10 mouse cellular contexts compared by ENCODE assay signal in genomic region chr7:134552051-134552451, GRCm38 (mm10).
DNase-seq lines count a peak whose midpoint lies in the region; TF ChIP-seq lines count a peak whose summit lies in the region.
"Had no signal": no experiment of that assay in that cellular context is flagged by ENCODE, and none has a peak within 500 bp of the region (broad histone marks: within the 10 kb centered on the region; RNA-seq: fewer than 3 reads in every experiment).

No protein-coding gene starts in this region.

- no peak overlapping the region for H3K4me3 ChIP-seq in left cerebral cortex, adult 2 months

- no peak for TF ChIP-seq CTCF in left cerebral cortex, adult 2 months (IDR thresholded peaks at IDR 0.05)

- peak; percentile 76 to 80 for DNase-seq in cerebellum, postnatal 10 days
- DNase-seq in cerebellum, postnatal 36 days, result no peak
- DNase-seq in left cerebral cortex, postnatal 4 days, result peak; percentile 51
- DNase-seq in left cerebral cortex, adult 11 months (ENCODE audit: low spot score), result no peak
- peak; percentile 54 for DNase-seq in heart, postnatal 4 days
- peak; percentile 68 for DNase-seq in lung, postnatal 10 days
- DNase-seq in left cerebral cortex, adult 2 months (ENCODE audit: extremely low spot score in 1 of 2, low spot score in 2 of 2), result no peak
- no peak for DNase-seq in left cerebral cortex, adult 18-20 months (ENCODE audit: low spot score in 2 of 2)
- DNase-seq: liver, postnatal 0 days; thymus, adult 18-20 months had no signal

- H3K27ac ChIP-seq in left cerebral cortex, adult 2 months, result no peak overlapping the region

- intact Hi-C loops in left cerebral cortex, postnatal 4 days (cut with DNase I), result no loop called here
- intact Hi-C loops in left cerebral cortex, adult 2 months (cut with DNase I), result no loop called here

Comparison
In these comparisons a context has a peak if more than half of its experiments do, and no peak if none do; other contexts are left out.
1. DNase-seq: peak in cerebellum, postnatal 10 days (2 of 2), left cerebral cortex, postnatal 4 days (single experiment), heart, postnatal 4 days (single experiment) and lung, postnatal 10 days (single experiment); none in cerebellum, postnatal 36 days (0 of 2), left cerebral cortex, adult 11 months (single experiment), left cerebral cortex, adult 2 months (0 of 2) and left cerebral cortex, adult 18-20 months (0 of 2).